Mouse (Mus musculus) embryonic fibroblast, embryonic 13.5 days (primary cell): ENCODE data around the gene Mettl3.

Experiments used
- CTCF ChIP-seq: IDR thresholded peaks from 2 replicates; pipeline ENCODE4 v1.5.1; 2011; ENCODE audit warnings: mild to moderate bottlenecking, control low read depth, low read length, moderate library complexity, borderline replicate concordance; ENCODE audit not compliant: insufficient read depth
- POLR2A ChIP-seq: IDR thresholded peaks from 2 replicates; pipeline ENCODE4 v1.6.1; 2011; ENCODE audit warnings: low read depth, mild to moderate bottlenecking, control low read depth, low read length, moderate library complexity

- TF ChIP-seq CTCF (no peak), POLR2A (no peak)
These were observed 27.2 kb upstream of the Mettl3 start for GRCm38 (mm10) chr14:52332171-52332570.
